Mouse (Mus musculus) midbrain, embryonic 16.5 days (tissue): Measurements from ENCODE around the gene Arhgef33. TPM values are rescaled to one million over a fixed set of nuclear protein-coding genes. Genes with fewer than 3 reads are reported as not detected.
"Not testable (repeated sequence)": the region's sequence is repeated elsewhere in the genome, so short reads cannot be mapped to it uniquely, and the experiment has no call there.

Source experiments
- ATAC-seq: fragments of 200-750 bp; cut with Nextera tagmentation; 2 replicates; pipeline ENCODE4 v1.8.0; 2017; ENCODE audit warnings: moderate TSS enrichment
- H3K27ac ChIP-seq: fragments of 300-500 bp; sonication (generic); 2 replicates; pipeline ENCODE4 v1.5.1; 2014; ENCODE audit warnings: mild to moderate bottlenecking, low read length, mixed read lengths
- H3K27me3 ChIP-seq: fragments of 300-500 bp; sonication (generic); 2 replicates; pipeline ENCODE4 v1.6.1; 2014; ENCODE audit warnings: low read depth, low read length, mixed read lengths; ENCODE audit not compliant: control insufficient read depth, insufficient read depth
- H3K36me3 ChIP-seq: fragments of 300-500 bp; sonication (generic); 2 replicates; pipeline ENCODE4 v1.6.1; 2014; ENCODE audit warnings: mild to moderate bottlenecking, low read length, moderate library complexity, mixed read lengths; ENCODE audit not compliant: control insufficient read depth, insufficient read depth
- H3K4me1 ChIP-seq: fragments of 300-500 bp; sonication (generic); 2 replicates; pipeline ENCODE4 v1.6.1; 2014; ENCODE audit warnings: mild to moderate bottlenecking, low read length, mixed read lengths; ENCODE audit not compliant: control insufficient read depth, insufficient read depth
- H3K4me2 ChIP-seq: fragments of 300-500 bp; sonication (generic); 2 replicates; pipeline ENCODE4 v1.6.1; 2014; ENCODE audit warnings: mild to moderate bottlenecking, low read length, mixed read lengths
- H3K4me3 ChIP-seq: fragments of 300-500 bp; sonication (generic); 2 replicates; pipeline ENCODE4 v1.5.1; 2014; ENCODE audit warnings: low read depth, mild to moderate bottlenecking, low read length, moderate library complexity, mixed read lengths
- H3K9ac ChIP-seq: fragments of 300-500 bp; sonication (generic); 2 replicates; pipeline ENCODE4 v1.6.1; 2014; ENCODE audit warnings: low read depth, low read length, mixed read lengths
- H3K9me3 ChIP-seq: fragments of 300-500 bp; sonication (generic); replicated peaks from 2 replicates; pipeline ENCODE4 v1.6.1; 2014; ENCODE audit warnings: mild to moderate bottlenecking, low read length, mixed read lengths; ENCODE audit not compliant: control insufficient read depth, poor library complexity, severe bottlenecking
- WGBS: fragments of 180-500 bp; shearing (Covaris S2); extraction: QIAGEN DNeasy Blood & Tissue Kit; methylation state at CpG from one replicate; pipeline ENCODE4 v1.1.7; 2014; 5-methylcytosine and 5-hydroxymethylcytosine counted together
- polyA plus RNA-seq: library from polyadenylated mRNA; unstranded; fragments of >200 nt; fragmentation: Nextera tagmentation; extraction: Ambion mirVana; gene quantifications from 2 replicates; pipeline ENCODE4 v1.2.1, GENCODE M21; 2015

Gene Arhgef33
- polyA plus RNA-seq, 1 experiment from 2014 or later: 0.92 TPM

GRCm38 (mm10) chr17:80368606-80369005 lies 61.4 kb downstream of the Arhgef33 start:
- Histone ChIP-seq H3K27me3 (no peaks in the 10 kb centered on the region), H3K4me3 (no peak overlapping the region), H3K27ac (no peak overlapping the region), H3K9me3 (no peaks in the 10 kb centered on the region), H3K36me3 (no peaks in the 10 kb centered on the region), H3K4me1 (peaks cover 2% of the 10 kb centered on the region; the same call in 1 of the 2 replicates), H3K9ac (no peak overlapping the region), H3K4me2 (no peak overlapping the region)
- ATAC-seq: no peak
- WGBS: 81% methylated on average over 9 of the region's 9 CpGs

GRCm38 (mm10) chr17:80372989-80373725 lies 66.0 kb downstream of the Arhgef33 start, which contains the start of gene Gm10190:
TSS of gene Gm10190 (minus strand) at chr17:80373541.
- WGBS: 2% methylated on average over 97 of the region's 102 CpGs
- Histone ChIP-seq H3K4me2 (peak within 1 kb of the TSS; percentile 76), H3K9ac (peak within 1 kb of the TSS; percentile 78), H3K4me1 (peaks cover 2% of the 10 kb centered on the region; the same call in 1 of the 2 replicates), H3K27me3 (no peaks in the 10 kb centered on the region), H3K27ac (peak within 1 kb of the TSS; percentile 87), H3K4me3 (peak within 1 kb of the TSS; percentile 53), H3K9me3 (no peaks in the 10 kb centered on the region), H3K36me3 (no peaks in the 10 kb centered on the region)
- ATAC-seq: peak; percentile 99

GRCm38 (mm10) chr17:80373726-80374096 lies 66.5 kb downstream of the Arhgef33 start:
- peak overlapping the region; percentile 53 for H3K4me3 ChIP-seq
- H3K27ac ChIP-seq: peak overlapping the region; percentile 87
- no peaks in the 10 kb centered on the region for H3K9me3 ChIP-seq
- peak overlapping the region; percentile 78 for H3K9ac ChIP-seq
- H3K4me2 ChIP-seq: peak overlapping the region; percentile 76
- WGBS: 19% methylated on average over 22 of the region's 29 CpGs
- ATAC-seq: peak; percentile 87
- H3K27me3 ChIP-seq: no peaks in the 10 kb centered on the region
- H3K4me1 ChIP-seq: peaks cover 2% of the 10 kb centered on the region; the same call in 1 of the 2 replicates
- no peaks in the 10 kb centered on the region for H3K36me3 ChIP-seq

GRCm38 (mm10) chr17:80378386-80378785 lies 71.2 kb downstream of the Arhgef33 start:
- ATAC-seq, H3K9ac ChIP-seq, H3K4me1 ChIP-seq, H3K36me3 ChIP-seq, H3K4me3 ChIP-seq, H3K27ac ChIP-seq, H3K9me3 ChIP-seq, H3K27me3 ChIP-seq, H3K4me2 ChIP-seq: not testable (repeated sequence)

GRCm38 (mm10) chr17:80385671-80386070 lies 78.5 kb downstream of the Arhgef33 start:
- ATAC-seq: no peak
- Histone ChIP-seq H3K27ac (no peak overlapping the region), H3K27me3 (no peaks in the 10 kb centered on the region), H3K36me3 (no peaks in the 10 kb centered on the region), H3K9ac (no peak overlapping the region), H3K4me2 (no peak overlapping the region), H3K4me3 (no peak overlapping the region), H3K4me1 (no peaks in the 10 kb centered on the region), H3K9me3 (no peaks in the 10 kb centered on the region)
- 73% methylated on average over 1 of the region's 1 CpGs for WGBS

GRCm38 (mm10) chr17:80390024-80390423 lies 82.8 kb downstream of the Arhgef33 start:
- Histone ChIP-seq H3K27ac (no peak overlapping the region), H3K9me3 (no peaks in the 10 kb centered on the region), H3K9ac (no peak overlapping the region), H3K27me3 (no peaks in the 10 kb centered on the region), H3K4me3 (no peak overlapping the region), H3K36me3 (no peaks in the 10 kb centered on the region), H3K4me2 (no peak overlapping the region), H3K4me1 (no peaks in the 10 kb centered on the region)
- ATAC-seq: no peak
- WGBS: 69% methylated on average over 10 of the region's 10 CpGs

- H3K27ac ChIP-seq: no peak overlapping the region
These were observed 84.5 kb downstream of the Arhgef33 start for GRCm38 (mm10) chr17:80391423-80392403.

GRCm38 (mm10) chr17:80398243-80398642 lies 91.0 kb downstream of the Arhgef33 start:
- Histone ChIP-seq H3K27ac (no peak overlapping the region), H3K4me3 (no peak overlapping the region), H3K4me2 (no peak overlapping the region), H3K9me3 (no peaks in the 10 kb centered on the region), H3K36me3 (peaks cover 8% of the 10 kb centered on the region; the same call in 1 of the 2 replicates), H3K9ac (no peak overlapping the region), H3K27me3 (no peaks in the 10 kb centered on the region), H3K4me1 (no peaks in the 10 kb centered on the region)
- no peak for ATAC-seq
- 94% methylated on average over 7 of the region's 7 CpGs for WGBS

More at GRCm38 (mm10) chr17:80391423-80392403, 84.5 kb downstream of the Arhgef33 start:
- H3K36me3 ChIP-seq: no peaks in the 10 kb centered on the region
- peak overlapping the region; percentile 43 for H3K4me3 ChIP-seq
- peak overlapping the region; percentile 50 for H3K4me2 ChIP-seq
- no peaks in the 10 kb centered on the region for H3K4me1 ChIP-seq
- 14% methylated on average over 17 of the region's 17 CpGs for whole genome bisulfite sequencing
- H3K9me3 ChIP-seq: no peaks in the 10 kb centered on the region
- peak; percentile 93 for ATAC-seq
- peak overlapping the region; percentile 23 for H3K9ac ChIP-seq
- H3K27me3 ChIP-seq: no peaks in the 10 kb centered on the region
